Mouse (Mus musculus): ENCODE data around the gene Arhgap31. TPM values are rescaled to one million over a fixed set of nuclear protein-coding genes. Genes with fewer than 3 reads are reported as not detected.

Gene Arhgap31
- total RNA-seq, 2 experiments from 2014 or later: 20.8 to 22.6 TPM

DNA sequence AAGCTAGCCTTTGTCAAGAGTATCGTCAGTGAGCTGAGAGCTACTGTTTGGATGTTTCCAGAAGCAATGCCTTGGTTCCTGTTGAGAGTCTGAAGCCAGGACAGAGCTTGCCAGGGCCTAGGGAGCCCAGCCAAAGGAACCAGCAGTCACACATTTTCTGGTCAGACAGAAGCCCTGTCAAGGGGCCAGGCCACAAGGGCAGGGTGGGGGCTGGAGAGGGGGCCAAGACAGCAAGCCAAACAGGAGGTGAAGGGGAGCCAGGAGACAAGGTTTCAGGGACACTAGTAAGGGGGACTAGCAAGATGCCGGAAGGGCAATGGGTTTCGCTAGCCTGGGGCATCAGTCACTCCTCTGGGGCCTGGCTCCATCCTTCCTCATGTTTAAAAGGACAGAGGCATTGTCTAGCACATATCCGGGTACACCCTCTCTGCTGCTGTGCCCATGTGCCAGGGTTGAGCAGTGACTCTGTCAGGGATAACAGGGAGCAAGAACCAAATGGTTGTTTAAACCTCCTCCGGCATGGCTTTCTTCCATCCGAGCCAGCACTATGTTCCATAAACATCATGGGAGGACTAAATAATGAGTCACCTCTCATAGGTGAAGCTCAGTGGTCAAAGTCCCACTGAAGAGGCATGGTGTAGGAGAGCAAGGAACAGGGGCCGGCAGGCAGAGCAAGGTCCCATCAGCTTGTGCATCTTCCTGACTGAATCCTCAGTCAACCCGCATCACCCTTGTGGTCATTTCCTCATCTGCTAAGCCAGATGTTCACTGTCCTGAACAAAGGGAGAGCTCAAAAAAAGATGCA, 44.0 kb downstream of the Arhgap31 start:
- peak; percentile 69 for DNase-seq
- intact Hi-C loops (cut with DNase I; ENCODE audit: low total_unique reads): no loop called here

DNA sequence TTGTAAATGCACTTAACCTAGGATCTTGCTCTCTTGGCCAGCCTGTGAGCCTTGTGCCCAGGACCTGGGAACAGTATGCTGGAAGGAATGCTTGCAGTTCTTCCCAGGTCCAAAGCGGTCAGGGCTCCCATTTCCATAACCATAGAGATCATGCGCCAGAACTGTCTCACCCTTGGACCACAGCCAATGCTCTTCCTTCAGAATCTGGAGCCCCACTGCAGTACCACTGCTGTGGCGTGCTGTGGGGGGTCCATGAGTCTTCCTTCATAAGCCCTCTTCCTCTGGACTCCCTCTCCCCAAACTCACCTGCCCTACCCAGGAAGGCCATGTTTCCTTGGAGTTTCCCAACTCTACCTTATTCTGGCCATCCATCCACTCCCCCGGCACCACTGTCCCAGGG, 46.6 kb downstream of the Arhgap31 start:
- intact Hi-C loops (cut with DNase I; ENCODE audit: low total_unique reads): no loop called here
- no peak for DNase-seq

DNA sequence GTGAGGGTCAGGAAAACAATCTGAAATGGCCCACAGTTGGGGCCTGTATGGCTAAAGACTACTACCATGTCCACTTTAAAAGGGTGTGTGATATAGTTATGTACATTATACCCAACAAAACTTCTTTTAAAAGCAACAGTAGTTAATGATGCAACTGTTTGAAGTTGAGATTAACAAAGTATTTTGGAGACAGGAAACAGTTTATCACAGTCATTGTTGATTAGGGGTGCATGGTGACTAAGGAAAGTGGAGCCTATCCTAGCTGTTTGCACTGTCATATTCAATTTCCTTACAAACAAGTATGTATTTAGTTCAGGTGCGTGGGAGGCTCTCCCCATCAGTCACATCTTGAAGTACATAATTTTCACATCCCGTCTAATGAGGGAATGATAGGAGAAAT, 47.1 kb downstream of the Arhgap31 start:
- no peak for DNase-seq
- intact Hi-C loops (cut with DNase I; ENCODE audit: low total_unique reads): no loop called here

DNA sequence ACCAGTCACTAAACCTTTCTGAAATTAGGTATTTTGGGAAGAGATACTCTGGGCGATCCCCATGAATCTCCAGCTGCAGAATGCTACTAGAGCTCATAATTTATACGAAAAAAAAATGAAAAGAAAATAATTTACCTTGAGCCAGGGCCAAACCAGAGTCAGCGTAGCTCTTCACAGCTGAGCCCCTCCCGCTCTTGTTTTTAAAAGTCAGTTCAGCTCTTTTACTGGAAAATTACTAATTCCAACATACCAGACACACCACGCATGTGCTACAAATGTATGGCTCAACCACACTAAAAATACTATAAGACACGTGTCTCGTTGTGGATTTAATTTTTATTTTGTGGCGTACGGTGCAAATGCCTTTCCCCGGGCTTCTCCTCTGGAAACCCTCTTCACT, 50.5 kb downstream of the Arhgap31 start:
- no peak for DNase-seq
- intact Hi-C loops (cut with DNase I; ENCODE audit: low total_unique reads): no loop called here

DNA sequence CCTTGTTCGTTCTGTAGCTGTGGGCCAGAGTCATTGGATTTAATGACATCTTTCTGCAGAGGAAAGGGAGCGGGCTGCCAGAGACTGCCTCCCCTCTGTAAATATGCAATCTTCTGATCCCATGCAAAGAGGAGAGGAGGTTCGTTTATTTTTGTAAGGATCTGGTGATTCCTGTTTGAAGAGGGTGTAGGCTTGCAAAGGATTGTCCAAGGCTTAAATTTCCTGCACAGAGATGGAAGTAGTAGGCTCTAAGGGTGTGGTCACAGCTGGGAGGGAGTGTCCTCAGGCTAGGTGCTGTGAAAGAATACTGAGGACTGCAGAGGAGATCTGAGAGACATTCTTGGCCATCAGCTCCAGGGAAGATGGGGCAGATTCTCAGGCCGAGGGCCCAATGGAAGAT, 58.8 kb downstream of the Arhgap31 start:
- intact Hi-C loops (cut with DNase I; ENCODE audit: low total_unique reads): no loop called here

DNA sequence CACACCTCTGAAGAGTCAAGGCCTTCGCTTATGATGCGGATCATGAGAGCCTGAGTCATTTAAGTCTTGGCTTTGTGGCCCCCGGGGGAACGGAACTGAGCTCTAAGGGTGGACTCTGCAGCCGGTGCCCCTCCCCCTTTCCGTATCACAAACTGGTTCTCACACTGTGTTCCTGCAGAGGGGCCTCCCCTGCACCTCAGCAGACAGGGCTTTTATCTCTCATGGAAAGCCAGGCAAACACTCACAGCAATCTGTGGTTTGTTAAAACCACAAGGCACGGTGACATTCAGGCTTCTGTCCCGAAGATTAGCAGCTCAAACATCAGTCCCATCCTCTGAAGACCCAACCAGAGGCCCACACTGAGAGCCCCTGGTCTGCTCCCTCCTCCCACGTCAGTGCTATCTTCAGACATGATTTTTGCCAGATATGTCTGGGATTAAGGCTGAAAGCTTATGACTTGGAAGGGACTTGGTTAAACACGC, 59.6 kb downstream of the Arhgap31 start:
- intact Hi-C loops (cut with DNase I; ENCODE audit: low total_unique reads): no loop called here
- peak; percentile 30 for DNase-seq

More for the DNA sequence above, 58.8 kb downstream of the Arhgap31 start:
- DNase-seq: no peak

DNA sequence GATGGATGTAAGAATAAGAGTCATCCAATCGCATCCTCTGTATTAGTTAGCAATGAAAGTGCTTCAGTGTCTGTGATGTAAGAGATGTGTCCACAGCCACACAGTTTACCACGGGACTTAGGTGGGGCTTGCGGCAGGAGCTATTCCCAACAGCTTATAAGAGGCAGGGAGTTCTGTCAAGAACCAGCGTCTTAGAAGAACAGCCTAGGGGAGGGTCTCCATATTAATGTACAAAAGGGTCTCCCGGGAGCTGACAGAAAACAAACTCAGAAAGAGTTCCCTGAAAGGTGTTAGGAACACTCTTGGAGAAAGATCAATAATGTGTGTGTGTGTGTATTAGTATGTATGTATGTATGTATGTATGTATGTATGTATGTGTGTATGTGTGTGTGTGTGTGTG, 60.4 kb downstream of the Arhgap31 start:
- no peak for DNase-seq
- intact Hi-C loops (cut with DNase I; ENCODE audit: low total_unique reads): no loop called here

DNA sequence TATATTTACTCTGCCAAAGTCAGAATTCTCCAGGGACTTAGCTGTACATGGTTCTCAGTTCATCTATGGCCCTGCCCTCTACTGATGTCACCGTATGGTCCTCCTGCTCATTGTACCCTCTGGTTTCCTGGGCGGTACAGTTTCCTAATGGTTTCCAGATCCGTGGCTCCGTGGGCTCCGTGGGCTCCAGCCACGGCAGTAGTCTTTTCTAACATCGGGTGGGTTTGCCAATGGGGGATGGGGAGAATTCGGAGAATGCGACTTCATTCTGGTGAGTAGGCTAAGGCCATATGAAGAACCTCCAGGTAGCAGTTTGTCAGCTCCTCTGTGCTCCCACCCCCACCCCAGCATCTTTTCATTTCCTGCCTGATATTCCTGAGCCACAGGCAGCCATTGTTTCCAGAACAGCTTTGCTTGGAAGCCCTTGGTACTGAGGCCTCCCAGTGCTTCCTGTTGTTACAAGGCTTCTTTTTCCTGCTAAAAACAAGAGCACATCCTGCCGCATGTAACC, 61.3 kb downstream of the Arhgap31 start:
- intact Hi-C loops (cut with DNase I; ENCODE audit: low total_unique reads): no loop called here
- DNase-seq: no peak

DNA sequence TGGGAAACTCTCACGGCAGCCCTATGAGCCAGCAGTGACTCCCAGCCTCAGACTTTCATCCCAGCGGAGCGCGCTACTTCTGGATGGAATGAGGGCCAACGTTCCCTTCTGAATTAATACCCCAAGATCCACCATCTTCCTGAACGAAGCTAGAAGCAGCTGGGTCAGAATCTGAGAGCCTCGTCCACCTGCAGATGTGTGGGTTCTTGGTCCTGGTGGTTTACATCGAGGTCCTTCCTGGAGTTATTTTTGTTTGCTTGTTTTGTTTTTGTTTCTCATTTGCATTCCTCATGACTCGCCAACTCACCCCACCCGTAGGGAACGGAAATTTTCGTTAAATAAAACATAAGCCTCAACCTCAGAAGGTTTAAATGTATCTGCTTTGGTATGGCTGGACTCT, 61.8 kb downstream of the Arhgap31 start:
- DNase-seq: no peak
- intact Hi-C loops (cut with DNase I; ENCODE audit: low total_unique reads): no loop called here

DNA sequence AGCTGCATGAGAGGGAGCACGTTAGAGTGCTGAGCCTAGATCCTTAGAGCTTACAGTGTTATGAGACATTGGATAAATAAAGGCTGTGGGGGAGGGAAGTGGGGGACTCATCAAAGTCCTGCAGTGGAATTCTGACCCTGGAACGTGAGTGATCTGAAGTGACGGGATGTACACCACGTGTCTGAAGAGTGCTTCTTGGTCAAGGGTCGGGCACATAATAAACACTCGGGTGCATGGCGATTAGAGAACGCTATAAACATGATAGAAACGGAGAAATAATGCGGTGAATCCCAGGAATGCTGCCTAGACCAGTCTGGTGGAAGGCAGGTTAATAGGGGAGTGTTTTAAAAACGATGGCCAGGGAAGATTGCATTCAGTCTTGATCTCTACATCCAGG, 63.6 kb downstream of the Arhgap31 start:
- intact Hi-C loops (cut with DNase I; ENCODE audit: low total_unique reads): no loop called here

DNA sequence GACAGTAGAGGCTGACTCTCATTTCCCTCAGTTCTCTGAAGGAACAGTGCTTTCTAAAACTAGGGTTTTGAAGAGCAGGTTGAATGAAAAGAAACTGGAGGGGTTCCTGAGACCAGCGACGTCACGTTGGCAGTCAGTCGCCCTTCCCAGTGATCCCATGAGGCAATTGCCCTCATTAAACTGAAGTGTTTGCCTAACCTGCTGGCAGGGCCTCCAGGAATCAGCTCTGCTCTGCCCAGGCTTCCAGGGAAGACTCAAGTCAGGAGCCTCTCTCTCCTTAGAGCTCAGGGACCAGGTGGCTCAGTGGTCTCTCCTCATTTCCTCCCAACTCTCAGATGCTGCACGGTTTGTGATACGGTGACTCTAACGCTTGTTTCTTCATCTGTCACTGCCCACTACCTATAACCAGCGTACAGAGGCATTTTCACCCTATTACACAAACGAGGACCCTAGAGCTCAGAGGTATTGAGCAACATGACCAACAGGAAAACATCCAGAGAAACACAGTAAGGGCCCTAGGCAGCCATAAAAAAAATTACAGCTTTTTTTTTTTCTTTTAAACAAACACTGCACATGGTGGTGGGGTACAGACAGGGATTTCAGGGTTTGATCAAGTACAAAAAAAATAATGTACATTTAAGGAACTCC, 64.2 kb downstream of the Arhgap31 start:
- intact Hi-C loops (cut with DNase I; ENCODE audit: low total_unique reads): no loop called here
- DNase-seq: no peak

More for the DNA sequence above, 63.6 kb downstream of the Arhgap31 start:
- no peak for DNase-seq

DNA sequence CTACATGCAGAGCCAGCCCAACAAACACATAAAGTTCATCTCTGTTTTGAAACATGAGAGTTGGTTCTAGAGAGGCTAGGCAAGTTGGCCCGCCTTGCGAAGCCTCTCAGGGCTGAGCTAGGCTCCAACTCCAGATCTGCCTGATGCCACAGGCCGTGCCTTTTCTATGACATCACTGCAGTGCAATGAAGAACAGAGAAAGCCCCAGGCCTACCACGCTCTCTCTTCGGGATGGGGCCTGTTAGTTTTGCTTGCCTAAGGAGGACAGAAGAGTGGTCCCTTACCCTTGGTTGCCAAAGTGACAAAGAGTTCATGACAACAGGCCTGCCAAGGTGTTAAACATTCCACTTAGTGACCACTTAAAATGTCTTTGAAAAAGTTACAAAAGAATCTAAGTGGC, 64.9 kb downstream of the Arhgap31 start:
- no peak for DNase-seq
- intact Hi-C loops (cut with DNase I; ENCODE audit: low total_unique reads): no loop called here

DNA sequence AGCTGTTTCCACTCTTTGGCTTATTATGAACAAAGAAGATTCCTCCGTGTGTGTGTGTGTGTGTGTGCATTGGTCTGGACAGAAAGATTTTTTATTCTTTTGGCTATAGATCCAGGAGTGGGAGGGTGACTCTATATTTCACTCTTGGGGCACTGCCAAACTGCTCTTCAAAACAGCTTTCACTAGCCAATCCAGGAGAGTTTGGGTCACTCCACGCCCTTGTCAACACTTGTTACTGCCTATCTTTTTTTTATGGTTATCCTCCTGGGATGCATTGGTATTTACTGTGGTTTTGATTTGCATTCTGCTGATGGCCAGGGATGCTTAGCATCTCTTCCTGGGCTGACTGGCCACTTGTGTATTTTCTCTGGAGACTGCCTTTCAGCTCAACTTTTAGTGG, 68.6 kb downstream of the Arhgap31 start:
- DNase-seq: no peak

DNA sequence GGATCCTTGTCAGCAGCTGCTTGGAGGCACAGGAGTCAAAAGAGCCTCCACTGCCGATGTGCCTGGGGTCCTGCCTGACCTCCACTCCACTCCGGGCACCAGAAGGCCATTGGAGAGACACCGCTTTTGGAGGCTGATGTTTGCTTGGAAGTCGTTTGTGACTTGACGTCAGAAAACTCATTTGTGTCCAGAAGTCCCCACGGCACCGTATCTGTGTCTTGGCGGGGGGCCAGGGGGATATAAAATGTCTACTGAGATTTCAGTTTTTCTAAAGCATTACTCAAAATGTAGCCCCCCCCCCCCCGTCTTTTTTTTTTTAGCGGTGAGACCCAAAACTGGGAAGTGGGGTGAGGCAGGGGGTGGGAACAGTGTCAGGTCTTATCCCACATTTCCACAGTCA, 76.0 kb downstream of the Arhgap31 start:
- intact Hi-C loops (cut with DNase I; ENCODE audit: low total_unique reads): no loop called here
- no peak for DNase-seq

More for the DNA sequence above, 68.6 kb downstream of the Arhgap31 start:
- intact Hi-C loops (cut with DNase I; ENCODE audit: low total_unique reads): no loop called here

DNA sequence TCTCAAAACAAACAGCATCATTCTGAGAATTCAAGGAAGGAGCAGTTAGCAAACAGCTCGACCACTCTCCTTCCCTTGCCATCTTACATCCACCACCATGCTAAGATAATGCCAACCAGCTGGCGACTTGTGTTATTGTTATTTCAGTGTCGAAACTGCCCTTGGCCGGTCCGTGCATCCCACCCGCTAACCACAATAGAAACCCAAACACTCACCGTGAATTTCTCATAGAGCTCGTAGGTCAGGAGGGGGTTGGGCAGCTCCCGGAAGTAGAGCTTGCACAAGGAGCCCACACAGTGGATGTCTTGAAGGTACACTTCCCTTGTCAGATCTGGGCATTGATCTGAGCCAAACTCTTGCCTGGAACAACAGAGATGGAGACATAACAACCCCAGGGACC, 76.4 kb downstream of the Arhgap31 start:
- intact Hi-C loops (cut with DNase I; ENCODE audit: low total_unique reads): no loop called here

DNA sequence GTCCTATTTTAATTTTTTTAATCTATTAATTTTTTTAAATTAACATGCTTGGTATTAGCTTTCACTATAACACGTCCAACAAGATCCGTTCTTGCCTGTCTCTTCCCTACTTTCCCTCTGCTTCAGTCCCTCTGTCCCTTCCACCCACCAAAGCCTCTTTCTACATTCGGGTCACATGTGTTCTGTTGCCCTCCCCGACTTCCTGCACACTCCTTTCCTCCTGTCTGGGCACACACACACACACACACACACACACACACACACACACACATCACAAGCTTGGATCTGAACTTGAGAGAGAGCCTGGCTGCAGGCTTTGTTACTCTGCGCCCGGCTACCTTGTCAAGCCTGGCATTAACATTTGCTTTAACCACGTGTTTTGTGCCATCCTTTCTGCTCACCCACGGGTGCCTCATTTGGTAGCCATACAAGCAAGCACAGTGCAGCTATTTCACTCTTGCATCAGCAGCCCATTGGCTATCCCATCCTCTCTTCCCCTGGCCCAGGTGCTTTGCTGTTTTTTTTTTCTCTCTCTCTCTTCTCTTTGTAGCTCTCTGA, 77.2 kb downstream of the Arhgap31 start:
- DNase-seq: no peak
- intact Hi-C loops (cut with DNase I; ENCODE audit: low total_unique reads): no loop called here

More for the DNA sequence above, 76.4 kb downstream of the Arhgap31 start:
- no peak for DNase-seq

DNA sequence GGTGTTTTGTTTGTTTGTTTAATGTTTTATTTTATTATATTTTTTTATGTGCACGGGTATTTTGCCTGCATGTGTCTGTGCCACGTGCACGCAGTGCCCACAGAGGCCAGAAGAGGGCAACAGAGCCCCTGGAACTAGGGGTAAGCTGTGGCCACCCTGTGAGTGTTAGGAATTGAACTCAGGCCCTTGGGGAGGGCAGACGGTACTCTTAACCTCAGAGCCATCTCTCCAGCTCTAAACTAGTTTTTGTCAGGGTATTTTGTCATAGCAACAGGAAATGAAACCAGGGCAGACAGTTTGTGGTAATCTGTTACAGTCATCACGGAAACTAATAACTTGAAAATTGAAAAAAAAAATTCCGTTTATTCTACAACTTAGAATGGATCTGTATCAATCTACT, 80.9 kb downstream of the Arhgap31 start:
- intact Hi-C loops (cut with DNase I; ENCODE audit: low total_unique reads): no loop called here
- peak; percentile 64 for DNase-seq

DNA sequence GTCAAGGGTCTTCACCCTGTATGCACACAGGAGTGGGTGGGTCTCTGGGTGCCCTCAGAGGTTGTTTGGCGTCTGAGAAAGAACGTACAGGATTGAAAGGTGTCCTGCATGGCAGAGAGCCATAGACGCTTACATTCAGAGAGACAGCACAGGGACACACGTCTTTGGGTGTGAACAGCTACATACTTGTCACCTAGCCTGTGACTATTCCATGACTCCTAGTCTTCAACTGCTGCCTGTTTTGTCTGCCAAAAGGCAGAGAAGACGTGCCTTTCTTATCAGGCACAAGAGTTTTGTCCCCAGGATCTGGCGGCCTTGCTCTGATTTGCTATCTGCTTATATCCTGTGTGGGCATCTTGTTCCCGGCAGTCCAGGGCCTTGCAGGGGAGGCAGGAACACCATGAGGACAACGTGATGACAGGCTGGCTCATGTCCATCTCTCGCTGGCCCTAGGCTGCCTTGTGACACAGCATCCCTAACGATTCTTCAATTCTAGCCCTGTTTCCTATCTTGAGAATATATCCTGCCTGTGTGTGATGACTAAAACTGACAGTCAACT, 87.2 kb downstream of the Arhgap31 start:
- intact Hi-C loops (cut with DNase I; ENCODE audit: low total_unique reads): loop anchor here (10.0 kb wide), 2 partner anchors 79 to 109 kb away; no protein-coding TSS in a partner anchor
- no peak for DNase-seq

DNA sequence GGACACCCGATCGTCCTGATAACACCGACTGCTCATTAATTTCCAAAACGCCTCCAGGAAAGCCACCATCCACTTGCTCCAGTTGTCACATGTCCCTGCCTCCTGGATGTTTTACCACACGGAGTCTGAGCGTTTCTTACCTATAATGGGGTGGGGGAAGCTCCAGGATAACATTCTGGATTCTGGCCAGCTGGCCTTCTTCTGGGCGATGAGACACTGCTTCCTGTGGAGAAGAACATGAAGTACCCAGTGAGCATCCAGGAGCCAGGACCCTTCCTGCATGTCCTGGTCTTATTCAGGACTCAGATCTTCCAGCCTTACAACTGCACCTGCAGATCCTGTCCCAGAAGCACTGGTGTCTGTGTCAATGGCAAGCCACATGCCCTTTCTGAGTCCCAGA, 87.7 kb downstream of the Arhgap31 start:
- intact Hi-C loops (cut with DNase I; ENCODE audit: low total_unique reads): loop anchor here (10.0 kb wide), 2 partner anchors 79 to 109 kb away; no protein-coding TSS in a partner anchor
- DNase-seq: no peak

DNA sequence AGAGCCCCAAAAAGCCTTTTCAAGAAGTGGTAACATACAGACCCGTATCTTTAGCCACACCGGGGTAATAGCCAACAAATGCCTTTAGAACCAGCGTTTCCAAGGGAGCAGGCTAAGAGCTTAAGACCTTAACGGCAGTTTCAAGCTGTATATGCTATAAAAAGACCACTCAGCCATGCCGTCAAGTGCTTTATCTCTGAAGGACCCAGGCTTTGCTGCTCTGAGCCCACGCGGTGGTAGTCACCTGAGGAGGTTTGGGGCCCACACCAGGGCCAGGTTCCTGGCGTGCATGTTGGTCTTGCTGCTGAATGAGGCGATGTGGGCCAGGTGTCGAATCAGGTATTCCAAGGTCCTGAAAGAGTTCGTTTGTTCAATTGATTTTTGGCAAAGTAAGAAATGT, 88.8 kb downstream of the Arhgap31 start:
- intact Hi-C loops (cut with DNase I; ENCODE audit: low total_unique reads): loop anchor here (10.0 kb wide), 2 partner anchors 80 to 110 kb away; no protein-coding TSS in a partner anchor
- DNase-seq: no peak

Measured in gastrocnemius, postnatal 14 days (tissue).